ENCODE assay signal across 8 mouse cellular contexts in genomic region chr11:120948328-120948727, GRCm38 (mm10). TPM values are rescaled to one million over a fixed set of nuclear protein-coding genes. Genes with fewer than 3 reads are reported as not detected.
DNase-seq lines count a peak whose midpoint lies in the region; ATAC-seq and TF ChIP-seq lines count a peak whose summit lies in the region.

Gene Slc16a3, plus strand, starts transcription at chr11:120948480.

- WGBS in limb, embryonic 14.5 days: 21% methylated on average over 12 of the region's 12 CpGs
- WGBS in neural tube, embryonic 13.5 days: 39% methylated on average over 12 of the region's 12 CpGs

- H3K4me2 ChIP-seq in limb, embryonic 14.5 days (replicated peaks; ENCODE audit: low read depth, low read length, severe bottlenecking): peak within 1 kb of the TSS; percentile 83
- peak within 1 kb of the TSS; percentile 62 for H3K4me2 ChIP-seq in neural tube, embryonic 13.5 days

- ATAC-seq in limb, embryonic 14.5 days (ENCODE audit: low FRiP score, low read depth): no peak
- ATAC-seq in neural tube, embryonic 13.5 days (ENCODE audit: low read depth): no peak

- H3K4me3 ChIP-seq in gastrocnemius, adult 2 months: peak within 1 kb of the TSS; percentile 73
- peak within 1 kb of the TSS; percentile 56 for H3K4me3 ChIP-seq in limb, embryonic 14.5 days (replicated peaks; ENCODE audit: low read length)
- peak within 1 kb of the TSS; percentile 43 for H3K4me3 ChIP-seq in neural tube, embryonic 13.5 days

- TF ChIP-seq CTCF in gastrocnemius, adult 2 months (IDR thresholded peaks at IDR 0.05): no peak

- peaks cover 26% of the 10 kb centered on the region for H3K4me1 ChIP-seq in limb, embryonic 14.5 days (ENCODE audit: control insufficient read depth, insufficient read depth, low read length)
- peaks cover 37% of the 10 kb centered on the region for H3K4me1 ChIP-seq in neural tube, embryonic 13.5 days (replicated peaks)

- H3K9me3 ChIP-seq in limb, embryonic 14.5 days (ENCODE audit: control insufficient read depth, low read length): no peaks in the 10 kb centered on the region
- no peaks in the 10 kb centered on the region for H3K9me3 ChIP-seq in neural tube, embryonic 13.5 days

- peak within 1 kb of the TSS; percentile 97 for H3K27ac ChIP-seq in gastrocnemius, adult 2 months
- peak within 1 kb of the TSS; percentile 65 for H3K27ac ChIP-seq in limb, embryonic 14.5 days (replicated peaks; ENCODE audit: low read depth, low read length)
- H3K27ac ChIP-seq in neural tube, embryonic 13.5 days (replicated peaks): no peak within 1 kb of the TSS

- intact Hi-C loops in gastrocnemius, adult 2 months (cut with DNase I): loop anchor here (2.0 kb wide), 1 partner anchor 16 kb away; the partner anchor contains the start of gene Ccdc57

- no peak for DNase-seq in adrenal gland, postnatal 10 days
- no peak for DNase-seq in adrenal gland, postnatal 4 days (ENCODE audit: low spot score in 2 of 2)
- peak; percentile 37 for DNase-seq in CD4-positive helper T cell, adult 2 months (ENCODE audit: low read depth, low spot score)
- no peak for DNase-seq in gastrocnemius, adult 2 months
- no peak for DNase-seq in limb, embryonic 14.5 days (ENCODE audit: low spot score)
- DNase-seq in cerebellum, postnatal 10 days: no peak
- DNase-seq in cerebellum, adult 9-10 months: no peak

- H3K9ac ChIP-seq in limb, embryonic 14.5 days (ENCODE audit: low read depth, low read length, severe bottlenecking): peak within 1 kb of the TSS; percentile 57
- H3K9ac ChIP-seq in neural tube, embryonic 13.5 days: peak within 1 kb of the TSS; percentile 44

- no peak for TF ChIP-seq POLR2A in limb, embryonic 14.5 days (IDR thresholded peaks at IDR 0.05; ENCODE audit: borderline replicate concordance, extremely low read depth, insufficient read depth, insufficient read length)

- H3K27me3 ChIP-seq in limb, embryonic 14.5 days (ENCODE audit: control insufficient read depth, insufficient read depth, low read length): no peaks in the 10 kb centered on the region
- H3K27me3 ChIP-seq in neural tube, embryonic 13.5 days: peaks cover 32% of the 10 kb centered on the region

- H3K36me3 ChIP-seq in limb, embryonic 14.5 days (ENCODE audit: control insufficient read depth, insufficient read depth, low read length): peaks cover 5% of the 10 kb centered on the region; the same call in 1 of the 2 replicates
- H3K36me3 ChIP-seq in neural tube, embryonic 13.5 days: no peaks in the 10 kb centered on the region

RNA-seq across cellular contexts. Expression of gene Slc16a3, which starts in this region (rescaled TPM):
- total RNA-seq in adrenal gland, postnatal 10 days (2021): 10 to 100 TPM; 10.4 to 11.6 TPM
- 1 to 10 TPM; 6.9 to 8.6 TPM for total RNA-seq in adrenal gland, postnatal 4 days (2021)
- total RNA-seq in gastrocnemius, adult 2 months (2021): 100 to 1,000 TPM; 295 to 479 TPM
- polyA plus RNA-seq in limb, embryonic 14.5 days (2012; rRNA removed): 69.5 and 111 TPM in 2 replicates
- polyA plus RNA-seq in limb, embryonic 14.5 days (2014; fragmentation: Nextera tagmentation; extraction: Ambion mirVana): 36.3 and 36.4 TPM in 2 replicates
- polyA plus RNA-seq in neural tube, embryonic 13.5 days (2015; fragmentation: Nextera tagmentation; extraction: Ambion mirVana): 12.7 and 16.8 TPM in 2 replicates

Comparison
In these comparisons a context has a peak if more than half of its experiments do, and no peak if none do; other contexts are left out.
1. RNA of gene Slc16a3 (total RNA-seq): 295 to 479 TPM in gastrocnemius, adult 2 months; 10.4 to 11.6 TPM in adrenal gland, postnatal 10 days and 6.9 to 8.6 TPM in adrenal gland, postnatal 4 days; every median in the first group is over 10 times any median in the second.
2. Peak in every context shown above with its lines, with median percentiles within 50 percentile points of each other: H3K4me3 ChIP-seq.